Mouse (Mus musculus) brain, embryonic 14.5 days (tissue): ENCODE data around the gene Ncbp1.

Experiments
- CTCF ChIP-seq: fragments of 200-500 bp; IDR thresholded peaks from 2 replicates; pipeline ENCODE4 v1.5.1; 2012; ENCODE audit warnings: inconsistent platforms, mild to moderate bottlenecking, moderate library complexity, borderline replicate concordance; ENCODE audit not compliant: insufficient read depth, insufficient read length; ENCODE audit errors: extremely low read depth
- POLR2A ChIP-seq: fragments of 200-500 bp; IDR thresholded peaks from 2 replicates; pipeline ENCODE4 v1.6.1; 2012; ENCODE audit warnings: mild to moderate bottlenecking, inconsistent platforms, borderline replicate concordance; ENCODE audit not compliant: poor library complexity, insufficient read depth, insufficient read length, severe bottlenecking; ENCODE audit errors: extremely low read depth

DNA sequence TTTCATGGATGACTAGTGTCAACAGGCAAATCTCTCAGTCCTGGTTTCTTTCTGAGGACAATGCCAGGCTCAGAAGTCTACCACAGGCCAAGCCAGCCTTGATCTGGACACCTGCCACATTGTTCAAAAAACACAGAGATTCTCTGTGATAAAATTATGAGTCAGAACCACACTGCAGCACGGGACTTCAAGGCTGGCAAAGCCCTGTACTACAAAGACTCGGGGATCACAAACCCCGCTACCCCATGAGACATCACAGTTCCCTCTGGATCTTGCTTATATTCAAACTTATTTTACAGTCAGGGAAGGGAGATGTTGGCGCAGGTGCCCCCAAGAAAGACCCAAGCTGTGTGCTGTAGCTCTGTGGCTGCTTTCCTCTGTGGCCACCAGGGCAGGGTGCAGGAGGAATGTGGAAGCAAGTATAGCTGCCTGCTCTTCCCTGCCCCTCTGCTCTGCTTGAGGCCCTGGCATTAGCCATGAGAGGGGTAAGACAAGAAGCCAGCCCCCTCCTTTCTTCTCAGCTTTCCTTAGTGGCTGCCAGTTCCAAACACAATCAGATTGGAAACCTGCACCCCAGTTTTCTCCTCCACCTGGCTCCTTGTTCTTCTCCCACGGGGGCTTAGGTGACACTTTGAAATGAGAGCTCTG is 45.9 kb upstream of the Ncbp1 start:
- no peak for TF ChIP-seq POLR2A
- no peak for TF ChIP-seq CTCF
